Mouse (Mus musculus): Measurements from ENCODE around the gene Slc16a4.
"Not testable (repeated sequence)": the region's sequence is repeated elsewhere in the genome, so short reads cannot be mapped to it uniquely, and the experiment has no call there.

Gene Slc16a4

GRCm38 (mm10) chr3:107295672-107296360 is 4.8 kb downstream of the Slc16a4 start:
- DNase-seq (ENCODE audit: low read depth, low spot score): no peak

GRCm38 (mm10) chr3:107296917-107297316 is 5.9 kb downstream of the Slc16a4 start:
- not testable (repeated sequence) for DNase-seq (ENCODE audit: low read depth, low spot score)

- no peak for DNase-seq (ENCODE audit: low read depth, low spot score)
Observed at GRCm38 (mm10) chr3:107317338-107317737, 26.3 kb downstream of the Slc16a4 start.

GRCm38 (mm10) chr3:107321141-107321540 is 30.1 kb downstream of the Slc16a4 start:
- no peak for DNase-seq (ENCODE audit: low read depth, low spot score)

GRCm38 (mm10) chr3:107321776-107322175 is 30.7 kb downstream of the Slc16a4 start:
- DNase-seq (ENCODE audit: low read depth, low spot score): no peak

- DNase-seq (ENCODE audit: low read depth, low spot score): no peak
Observed at GRCm38 (mm10) chr3:107326442-107326841, 35.4 kb downstream of the Slc16a4 start.

GRCm38 (mm10) chr3:107330503-107331424 is 39.7 kb downstream of the Slc16a4 start:
- no peak for DNase-seq (ENCODE audit: low read depth, low spot score)

- no peak for DNase-seq (ENCODE audit: low read depth, low spot score)
Observed at GRCm38 (mm10) chr3:107331746-107332126, 40.7 kb downstream of the Slc16a4 start.

GRCm38 (mm10) chr3:107332127-107332959 is 41.3 kb downstream of the Slc16a4 start:
- peak; percentile 48 for DNase-seq (ENCODE audit: low read depth, low spot score)

GRCm38 (mm10) chr3:107332960-107333380 is 41.9 kb downstream of the Slc16a4 start:
- DNase-seq (ENCODE audit: low read depth, low spot score): peak; percentile 99

GRCm38 (mm10) chr3:107333381-107334201 is 42.6 kb downstream of the Slc16a4 start, which contains the start of gene Rbm15:
Gene Rbm15 (minus strand): TSS chr3:107333673.
- DNase-seq (ENCODE audit: low read depth, low spot score): peak; percentile 100

GRCm38 (mm10) chr3:107334202-107334934 is 43.3 kb downstream of the Slc16a4 start:
- no peak for DNase-seq (ENCODE audit: low read depth, low spot score)

- DNase-seq (ENCODE audit: low read depth, low spot score): no peak
Observed at GRCm38 (mm10) chr3:107343971-107344370, 52.9 kb downstream of the Slc16a4 start.

GRCm38 (mm10) chr3:107345033-107345725 is 54.1 kb downstream of the Slc16a4 start:
- no peak for DNase-seq (ENCODE audit: low read depth, low spot score)

- no peak for DNase-seq (ENCODE audit: low read depth, low spot score)
Observed at GRCm38 (mm10) chr3:107349006-107349405, 58.0 kb downstream of the Slc16a4 start.

- DNase-seq (ENCODE audit: low read depth, low spot score): no peak
Observed at GRCm38 (mm10) chr3:107351706-107352105, 60.7 kb downstream of the Slc16a4 start.

GRCm38 (mm10) chr3:107355618-107356260 is 64.7 kb downstream of the Slc16a4 start:
- DNase-seq (ENCODE audit: low read depth, low spot score): no peak

GRCm38 (mm10) chr3:107356964-107357441 is 66.0 kb downstream of the Slc16a4 start:
- DNase-seq (ENCODE audit: low read depth, low spot score): peak; percentile 80

All from mesoderm, embryonic 11.5 days (tissue).